Mouse (Mus musculus): Measurements from ENCODE around the gene Nkx2-3. TPM values are rescaled to one million over a fixed set of nuclear protein-coding genes. Genes with fewer than 3 reads are reported as not detected.

Nkx2-3 gene
- 2.0 and 2.4 TPM in 2 replicates for polyA plus RNA-seq (2014; fragmentation: Nextera tagmentation; extraction: Ambion mirVana)

GRCm38 (mm10) chr19:43612051-43612450, at the start of gene Nkx2-3:
Gene Nkx2-3, plus strand, starts transcription at chr19:43612325.
- DNase-seq (ENCODE audit: low spot score) (peak; percentile 82), ATAC-seq (ENCODE audit: low read depth) (peak; percentile 58; the same call in 1 of the 2 replicates)
- under 1% methylated on average over 24 of the region's 24 CpGs for WGBS
- H3K27me3 ChIP-seq (replicated peaks; ENCODE audit: control insufficient read depth, insufficient read depth, low read length): peaks cover 88% of the 10 kb centered on the region
- H3K4me3 ChIP-seq (ENCODE audit: low read depth, low read length): peak within 1 kb of the TSS; percentile 9
- no peaks in the 10 kb centered on the region for H3K36me3 ChIP-seq (ENCODE audit: control insufficient read depth, insufficient read depth, low read length)
- no peak within 1 kb of the TSS for H3K9ac ChIP-seq (ENCODE audit: low read depth, low read length)
- H3K27ac ChIP-seq (replicated peaks; ENCODE audit: low read depth, low read length): no peak within 1 kb of the TSS
- H3K4me2 ChIP-seq (ENCODE audit: low read depth, low read length): peak within 1 kb of the TSS; percentile 23; the same call in 1 of the 2 replicates
- H3K9me3 ChIP-seq (ENCODE audit: control insufficient read depth, low read length): no peaks in the 10 kb centered on the region
- 0 out of 2 replicates have a peak, but pooled peaks cover 3% of the 10 kb centered on the region for H3K4me1 ChIP-seq (ENCODE audit: control insufficient read depth, insufficient read depth, low read length)

GRCm38 (mm10) chr19:43563166-43563565, 49.0 kb upstream of the Nkx2-3 start:
- no peak overlapping the region for H3K4me3 ChIP-seq (ENCODE audit: low read depth, low read length)
- 65% methylated on average over 5 of the region's 5 CpGs for WGBS
- no peak overlapping the region for H3K4me2 ChIP-seq (ENCODE audit: low read depth, low read length)
- H3K9me3 ChIP-seq (ENCODE audit: control insufficient read depth, low read length): no peaks in the 10 kb centered on the region
- no peaks in the 10 kb centered on the region for H3K4me1 ChIP-seq (ENCODE audit: control insufficient read depth, insufficient read depth, low read length)
- H3K27me3 ChIP-seq (replicated peaks; ENCODE audit: control insufficient read depth, insufficient read depth, low read length): peaks cover 4% of the 10 kb centered on the region; the same call in 1 of the 2 replicates
- ATAC-seq (ENCODE audit: low read depth) (no peak), DNase-seq (ENCODE audit: low spot score) (peak; percentile 12)
- no peak overlapping the region for H3K9ac ChIP-seq (ENCODE audit: low read depth, low read length)
- H3K27ac ChIP-seq (replicated peaks; ENCODE audit: low read depth, low read length): no peak overlapping the region
- no peaks in the 10 kb centered on the region for H3K36me3 ChIP-seq (ENCODE audit: control insufficient read depth, insufficient read depth, low read length)

DNA sequence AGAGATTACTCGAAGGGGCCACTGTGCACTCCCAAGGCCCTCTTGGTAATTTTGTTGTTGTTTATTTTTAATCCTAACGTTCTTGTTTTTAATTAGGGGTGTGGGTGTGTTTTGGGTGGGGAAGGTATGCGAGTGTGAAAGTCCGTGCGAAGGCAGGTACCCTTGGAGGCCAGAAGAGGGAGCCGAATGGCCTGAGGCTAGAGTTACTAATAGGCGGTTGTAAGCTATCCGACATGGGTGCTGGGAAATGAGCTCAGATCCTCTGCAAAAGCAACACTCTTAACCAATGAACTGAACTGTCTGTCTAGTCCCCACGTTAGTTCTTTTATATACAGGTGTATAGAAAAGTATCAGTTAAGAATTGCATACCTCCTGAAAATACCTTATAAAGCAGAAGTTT, 43.8 kb upstream of the Nkx2-3 start:
- Histone ChIP-seq H3K27me3 (replicated peaks; ENCODE audit: control insufficient read depth, insufficient read depth, low read length) (peaks cover 46% of the 10 kb centered on the region), H3K36me3 (ENCODE audit: control insufficient read depth, insufficient read depth, low read length) (no peaks in the 10 kb centered on the region), H3K4me3 (ENCODE audit: low read depth, low read length) (no peak overlapping the region), H3K9me3 (ENCODE audit: control insufficient read depth, low read length) (no peaks in the 10 kb centered on the region), H3K27ac (replicated peaks; ENCODE audit: low read depth, low read length) (no peak overlapping the region), H3K4me2 (ENCODE audit: low read depth, low read length) (no peak overlapping the region), H3K9ac (ENCODE audit: low read depth, low read length) (no peak overlapping the region), H3K4me1 (ENCODE audit: control insufficient read depth, insufficient read depth, low read length) (no peaks in the 10 kb centered on the region)
- 43% methylated on average over 9 of the region's 9 CpGs for WGBS
- no peak for ATAC-seq (ENCODE audit: low read depth)
- no peak for DNase-seq (ENCODE audit: low spot score)

DNA sequence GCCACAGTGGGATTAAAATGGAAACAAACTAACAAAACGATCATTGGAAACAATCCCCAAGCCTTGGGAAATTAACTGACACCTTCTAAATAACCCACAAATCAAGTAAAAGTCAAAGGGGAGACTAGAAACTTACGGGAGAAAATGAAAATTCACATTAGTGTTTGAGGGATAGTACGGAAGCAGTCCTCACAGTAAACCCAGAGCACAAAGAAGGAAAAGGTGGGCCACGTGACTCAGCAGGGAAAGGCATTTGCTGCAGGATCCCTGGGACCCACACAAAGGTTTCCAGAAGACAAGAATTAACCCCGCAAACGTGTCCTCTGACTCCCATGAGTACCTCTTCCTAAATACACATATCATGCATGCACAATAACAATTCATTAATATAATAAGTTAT, 43.0 kb upstream of the Nkx2-3 start:
- ATAC-seq (ENCODE audit: low read depth): no peak
- H3K4me2 ChIP-seq (ENCODE audit: low read depth, low read length): no peak overlapping the region
- H3K27ac ChIP-seq (replicated peaks; ENCODE audit: low read depth, low read length): no peak overlapping the region
- no peaks in the 10 kb centered on the region for H3K4me1 ChIP-seq (ENCODE audit: control insufficient read depth, insufficient read depth, low read length)
- H3K9me3 ChIP-seq (ENCODE audit: control insufficient read depth, low read length): no peaks in the 10 kb centered on the region
- no peaks in the 10 kb centered on the region for H3K36me3 ChIP-seq (ENCODE audit: control insufficient read depth, insufficient read depth, low read length)
- no peak overlapping the region for H3K4me3 ChIP-seq (ENCODE audit: low read depth, low read length)
- no peak overlapping the region for H3K9ac ChIP-seq (ENCODE audit: low read depth, low read length)
- DNase-seq (ENCODE audit: low spot score): no peak
- WGBS: 40% methylated on average over 6 of the region's 6 CpGs
- H3K27me3 ChIP-seq (replicated peaks; ENCODE audit: control insufficient read depth, insufficient read depth, low read length): peaks cover 55% of the 10 kb centered on the region

- Histone ChIP-seq H3K4me1 (ENCODE audit: control insufficient read depth, insufficient read depth, low read length) (no peaks in the 10 kb centered on the region), H3K4me2 (ENCODE audit: low read depth, low read length) (peak overlapping the region; percentile 49), H3K27me3 (replicated peaks; ENCODE audit: control insufficient read depth, insufficient read depth, low read length) (peaks cover 58% of the 10 kb centered on the region), H3K9ac (ENCODE audit: low read depth, low read length) (no peak overlapping the region), H3K9me3 (ENCODE audit: control insufficient read depth, low read length) (no peaks in the 10 kb centered on the region), H3K27ac (replicated peaks; ENCODE audit: low read depth, low read length) (no peak overlapping the region), H3K4me3 (ENCODE audit: low read depth, low read length) (peak overlapping the region; percentile 29), H3K36me3 (ENCODE audit: control insufficient read depth, insufficient read depth, low read length) (no peaks in the 10 kb centered on the region)
- WGBS: 14% methylated on average over 32 of the region's 32 CpGs
- ATAC-seq (ENCODE audit: low read depth): peak; percentile 82
- peak; percentile 91 for DNase-seq (ENCODE audit: low spot score)
Observed at GRCm38 (mm10) chr19:43570831-43571790, 41.0 kb upstream of the Nkx2-3 start.

- ATAC-seq (ENCODE audit: low read depth) (no peak), DNase-seq (ENCODE audit: low spot score) (no peak)
- H3K27ac ChIP-seq (replicated peaks; ENCODE audit: low read depth, low read length): no peak overlapping the region
- no peaks in the 10 kb centered on the region for H3K36me3 ChIP-seq (ENCODE audit: control insufficient read depth, insufficient read depth, low read length)
- 80% methylated on average over 13 of the region's 13 CpGs for WGBS
- no peak overlapping the region for H3K4me2 ChIP-seq (ENCODE audit: low read depth, low read length)
- no peaks in the 10 kb centered on the region for H3K4me1 ChIP-seq (ENCODE audit: control insufficient read depth, insufficient read depth, low read length)
- H3K9me3 ChIP-seq (ENCODE audit: control insufficient read depth, low read length): no peaks in the 10 kb centered on the region
- no peak overlapping the region for H3K9ac ChIP-seq (ENCODE audit: low read depth, low read length)
- no peak overlapping the region for H3K4me3 ChIP-seq (ENCODE audit: low read depth, low read length)
- peaks cover 49% of the 10 kb centered on the region for H3K27me3 ChIP-seq (replicated peaks; ENCODE audit: control insufficient read depth, insufficient read depth, low read length)
Observed at GRCm38 (mm10) chr19:43579081-43579796, 32.9 kb upstream of the Nkx2-3 start.

DNA sequence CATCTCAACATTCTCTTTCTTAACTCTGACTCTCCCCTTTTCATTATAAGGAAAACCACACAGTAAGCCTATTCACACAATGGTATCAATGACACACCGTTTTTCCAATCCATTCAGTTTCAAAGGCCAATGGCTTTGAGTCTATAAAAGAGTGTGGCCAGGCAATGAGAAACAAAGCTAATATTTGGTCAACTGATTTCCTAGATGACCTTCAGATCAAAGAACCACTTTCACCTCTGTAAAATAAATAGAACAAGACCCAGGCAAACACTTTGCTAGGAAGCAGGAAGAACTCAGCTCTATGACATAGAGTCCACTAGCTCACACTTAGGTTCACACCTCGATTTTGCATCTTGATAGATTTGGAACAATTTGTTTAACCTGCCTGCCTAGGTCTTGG, 30.9 kb upstream of the Nkx2-3 start:
- H3K36me3 ChIP-seq (ENCODE audit: control insufficient read depth, insufficient read depth, low read length): no peaks in the 10 kb centered on the region
- H3K9ac ChIP-seq (ENCODE audit: low read depth, low read length): no peak overlapping the region
- H3K9me3 ChIP-seq (ENCODE audit: control insufficient read depth, low read length): no peaks in the 10 kb centered on the region
- no peak overlapping the region for H3K4me3 ChIP-seq (ENCODE audit: low read depth, low read length)
- no peak overlapping the region for H3K4me2 ChIP-seq (ENCODE audit: low read depth, low read length)
- no peaks in the 10 kb centered on the region for H3K4me1 ChIP-seq (ENCODE audit: control insufficient read depth, insufficient read depth, low read length)
- no peak overlapping the region for H3K27ac ChIP-seq (replicated peaks; ENCODE audit: low read depth, low read length)
- peaks cover 67% of the 10 kb centered on the region for H3K27me3 ChIP-seq (replicated peaks; ENCODE audit: control insufficient read depth, insufficient read depth, low read length)
- DNase-seq (ENCODE audit: low spot score) (no peak), ATAC-seq (ENCODE audit: low read depth) (no peak)
- WGBS: 66% methylated on average over 2 of the region's 2 CpGs

- no peak overlapping the region for H3K4me2 ChIP-seq (ENCODE audit: low read depth, low read length)
- H3K36me3 ChIP-seq (ENCODE audit: control insufficient read depth, insufficient read depth, low read length): no peaks in the 10 kb centered on the region
- no peaks in the 10 kb centered on the region for H3K4me1 ChIP-seq (ENCODE audit: control insufficient read depth, insufficient read depth, low read length)
- no peak overlapping the region for H3K27ac ChIP-seq (replicated peaks; ENCODE audit: low read depth, low read length)
- H3K4me3 ChIP-seq (ENCODE audit: low read depth, low read length): no peak overlapping the region
- WGBS: 4% methylated on average over 4 of the region's 4 CpGs
- no peak for DNase-seq (ENCODE audit: low spot score)
- no peaks in the 10 kb centered on the region for H3K9me3 ChIP-seq (ENCODE audit: control insufficient read depth, low read length)
- H3K27me3 ChIP-seq (replicated peaks; ENCODE audit: control insufficient read depth, insufficient read depth, low read length): peaks cover 84% of the 10 kb centered on the region
- H3K9ac ChIP-seq (ENCODE audit: low read depth, low read length): no peak overlapping the region
- no peak for ATAC-seq (ENCODE audit: low read depth)
Observed at GRCm38 (mm10) chr19:43583192-43583591, 28.9 kb upstream of the Nkx2-3 start.

All from embryonic facial prominence, embryonic 14.5 days (tissue).